In the genomic region with DNA sequence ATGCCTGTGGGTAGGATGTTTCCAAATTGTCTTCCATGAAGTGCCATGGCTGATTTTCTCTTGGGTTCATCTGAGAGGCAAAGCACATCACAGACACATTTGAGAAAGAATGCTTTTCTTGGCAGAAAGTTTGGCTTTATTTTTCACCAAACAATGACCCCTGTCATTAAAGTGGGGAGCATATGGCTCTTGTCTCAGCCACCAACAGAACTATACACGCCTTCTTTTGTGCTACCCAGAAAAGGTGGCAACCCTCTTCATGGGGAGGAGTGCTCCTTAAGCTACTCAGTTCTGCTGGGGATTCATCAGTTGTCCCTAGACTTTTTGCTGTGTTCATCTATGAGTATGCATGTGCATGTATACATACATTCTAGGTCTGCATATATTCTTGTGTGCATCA, we compare ENCODE assay signal across 23 mouse cellular contexts.
DNase-seq lines count a peak whose midpoint lies in the region; ATAC-seq lines count a peak whose summit lies in the region.
"Had no signal": no experiment of that assay in that cellular context is flagged by ENCODE, and none has a peak within 500 bp of the region (broad histone marks: within the 10 kb centered on the region; RNA-seq: fewer than 3 reads in every experiment).

No protein-coding gene starts in this region.

- ATAC-seq in embryonic facial prominence, embryonic 13.5 days (ENCODE audit: insufficient number of reproducible peaks, insufficient read depth, low FRiP score, low TSS enrichment, low read depth), result no peak
- peak; percentile 75; the same call in 1 of the 2 replicates for ATAC-seq in lung, embryonic 15.5 days (ENCODE audit: borderline replicate concordance, extremely low read depth, low FRiP score, low TSS enrichment)
- ATAC-seq in hindbrain, embryonic 12.5 days (ENCODE audit: low FRiP score), result no peak
- ATAC-seq: forebrain, embryonic 15.5 days; hindbrain, postnatal 0 days; Patski had no signal

- no peaks in the 10 kb centered on the region for H3K9me3 ChIP-seq in embryonic facial prominence, embryonic 13.5 days
- H3K9me3 ChIP-seq in embryonic facial prominence, embryonic 10.5 days, result no peaks in the 10 kb centered on the region
- no peaks in the 10 kb centered on the region for H3K9me3 ChIP-seq in lung, embryonic 15.5 days
- 0 out of 2 replicates have a peak, but pooled peaks cover 4% of the 10 kb centered on the region for H3K9me3 ChIP-seq in hindbrain, embryonic 12.5 days (replicated peaks)
- H3K9me3 ChIP-seq: embryonic facial prominence, embryonic 12.5 days; forebrain, embryonic 12.5 days; forebrain, embryonic 15.5 days; hindbrain, embryonic 10.5 days had no signal

- H3K4me2 ChIP-seq in embryonic facial prominence, embryonic 13.5 days, result no peak overlapping the region
- no peak overlapping the region for H3K4me2 ChIP-seq in lung, embryonic 15.5 days
- no peak overlapping the region for H3K4me2 ChIP-seq in hindbrain, embryonic 12.5 days (replicated peaks)
- H3K4me2 ChIP-seq: embryonic facial prominence, embryonic 12.5 days; forebrain, embryonic 12.5 days; forebrain, embryonic 15.5 days; heart, embryonic 11.5 days; hindbrain, embryonic 14.5 days had no signal

- no peaks in the 10 kb centered on the region for H3K4me1 ChIP-seq in embryonic facial prominence, embryonic 13.5 days
- H3K4me1 ChIP-seq in embryonic facial prominence, embryonic 10.5 days, result peaks cover 10% of the 10 kb centered on the region; the same call in 1 of the 2 replicates
- peaks cover 10% of the 10 kb centered on the region; the same call in 1 of the 2 replicates for H3K4me1 ChIP-seq in lung, embryonic 15.5 days
- peaks cover 12% of the 10 kb centered on the region for H3K4me1 ChIP-seq in hindbrain, embryonic 12.5 days
- H3K4me1 ChIP-seq: forebrain, embryonic 12.5 days; forebrain, embryonic 15.5 days had no signal

- 0 out of 2 replicates have a peak overlapping the region, but pooled peaks have one; percentile 16 for H3K9ac ChIP-seq in embryonic facial prominence, embryonic 13.5 days
- H3K9ac ChIP-seq in lung, embryonic 15.5 days, result no peak overlapping the region
- no peak overlapping the region for H3K9ac ChIP-seq in hindbrain, embryonic 12.5 days
- H3K9ac ChIP-seq: embryonic facial prominence, embryonic 12.5 days; forebrain, embryonic 12.5 days; forebrain, embryonic 15.5 days; hindbrain, embryonic 14.5 days had no signal

- 45% methylated on average over 1 of the region's 1 CpGs for WGBS in embryonic facial prominence, embryonic 13.5 days
- WGBS in embryonic facial prominence, embryonic 10.5 days, result 67% methylated on average over 1 of the region's 1 CpGs
- 24% methylated on average over 1 of the region's 1 CpGs for WGBS in lung, embryonic 15.5 days
- 52% methylated on average over 1 of the region's 1 CpGs for WGBS in hindbrain, embryonic 12.5 days

- no peak overlapping the region for H3K27ac ChIP-seq in embryonic facial prominence, embryonic 13.5 days
- H3K27ac ChIP-seq in embryonic facial prominence, embryonic 10.5 days (replicated peaks), result no peak overlapping the region
- no peak overlapping the region for H3K27ac ChIP-seq in lung, embryonic 15.5 days
- no peak overlapping the region for H3K27ac ChIP-seq in hindbrain, embryonic 12.5 days
- H3K27ac ChIP-seq: embryonic facial prominence, embryonic 12.5 days; forebrain, embryonic 12.5 days; forebrain, embryonic 15.5 days; heart, adult 2 months; hindbrain, embryonic 10.5 days; hindbrain, embryonic 14.5 days; hindbrain, postnatal 0 days had no signal

- H3K4me3 ChIP-seq in embryonic facial prominence, embryonic 13.5 days, result no peak overlapping the region
- H3K4me3 ChIP-seq in embryonic facial prominence, embryonic 10.5 days, result no peak overlapping the region
- H3K4me3 ChIP-seq in lung, embryonic 15.5 days, result no peak overlapping the region
- no peak overlapping the region for H3K4me3 ChIP-seq in hindbrain, embryonic 12.5 days
- H3K4me3 ChIP-seq: embryonic facial prominence, embryonic 12.5 days; erythroblast, embryonic 14.5 days; forebrain, embryonic 12.5 days; forebrain, embryonic 15.5 days; heart, adult 2 months; hindbrain, embryonic 10.5 days had no signal

- no peaks in the 10 kb centered on the region for H3K27me3 ChIP-seq in embryonic facial prominence, embryonic 13.5 days
- H3K27me3 ChIP-seq in embryonic facial prominence, embryonic 10.5 days (replicated peaks; ENCODE audit: low read depth, poor library complexity, severe bottlenecking), result no peaks in the 10 kb centered on the region
- H3K27me3 ChIP-seq in lung, embryonic 15.5 days, result no peaks in the 10 kb centered on the region
- no peaks in the 10 kb centered on the region for H3K27me3 ChIP-seq in hindbrain, embryonic 12.5 days
- H3K27me3 ChIP-seq: embryonic facial prominence, embryonic 12.5 days; forebrain, embryonic 12.5 days; forebrain, embryonic 15.5 days; Patski had no signal

- H3K36me3 ChIP-seq in embryonic facial prominence, embryonic 13.5 days, result no peaks in the 10 kb centered on the region
- no peaks in the 10 kb centered on the region for H3K36me3 ChIP-seq in embryonic facial prominence, embryonic 10.5 days (replicated peaks)
- no peaks in the 10 kb centered on the region for H3K36me3 ChIP-seq in lung, embryonic 15.5 days
- no peaks in the 10 kb centered on the region for H3K36me3 ChIP-seq in hindbrain, embryonic 12.5 days
- H3K36me3 ChIP-seq: embryonic facial prominence, embryonic 12.5 days; forebrain, embryonic 12.5 days; forebrain, embryonic 15.5 days; hindbrain, embryonic 10.5 days had no signal

- no peak for DNase-seq in embryonic facial prominence, embryonic 10.5 days (ENCODE audit: low spot score)
- no peak for DNase-seq in lung, adult 18-20 months
- DNase-seq in lung, postnatal 10 days, result peak; percentile 49
- no peak for DNase-seq in left cerebral cortex, adult 9 months (ENCODE audit: low spot score in 2 of 2)
- DNase-seq: adrenal gland, postnatal 10 days; adrenal gland, postnatal 36 days; cerebellum, adult 18-20 months; cerebellum, adult 9-10 months; cerebellum, postnatal 14 days; gastrocnemius, postnatal 25 days; heart, adult 2 months had no signal
